Mouse (Mus musculus) MEL-GATA-1-ER (cell line): ENCODE measurements around the gene Bcdin3d.

ENCODE experiments used
- DNase-seq: peaks from one replicate; pipeline ENCODE4 v3.0.0-alpha.2; 2012; ENCODE audit warnings: low read depth; ENCODE audit errors: extremely low read depth

Gene Bcdin3d

GRCm38 (mm10) chr15:99474576-99474926, at the start of gene Bcdin3d:
Bcdin3d (minus strand) TSS chr15:99474730.
- peak; percentile 69 for DNase-seq

- DNase-seq: peak; percentile 69
These were observed 45.8 kb upstream of the Bcdin3d start for GRCm38 (mm10) chr15:99520306-99520705.

GRCm38 (mm10) chr15:99519626-99520025, 45.1 kb upstream of the Bcdin3d start:
- DNase-seq: no peak

GRCm38 (mm10) chr15:99517715-99518114, 43.2 kb upstream of the Bcdin3d start:
- no peak for DNase-seq

DNA sequence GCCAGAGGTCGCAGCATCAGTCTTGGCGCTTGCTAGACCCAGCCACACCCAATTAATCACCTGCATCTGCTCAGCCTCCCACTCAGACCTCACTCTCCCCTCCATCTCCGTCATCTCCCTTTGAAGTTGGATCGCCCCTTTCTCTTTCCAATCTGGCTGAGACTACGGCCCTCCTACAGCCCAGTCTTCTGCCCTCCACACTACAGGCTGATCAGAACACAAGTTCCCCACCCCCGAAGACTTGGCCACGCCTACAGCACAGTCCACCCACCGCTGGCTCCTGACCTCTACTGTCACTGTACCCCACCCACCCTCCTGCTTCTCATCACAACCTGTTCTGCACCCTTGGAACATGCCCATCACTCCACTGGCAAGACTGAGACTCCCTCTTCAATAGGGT, 42.2 kb upstream of the Bcdin3d start:
- DNase-seq: no peak

GRCm38 (mm10) chr15:99511797-99512525, 37.4 kb upstream of the Bcdin3d start:
- no peak for DNase-seq

GRCm38 (mm10) chr15:99510621-99511020, 36.1 kb upstream of the Bcdin3d start:
- DNase-seq: no peak

- DNase-seq: no peak
These were observed 35.3 kb upstream of the Bcdin3d start for GRCm38 (mm10) chr15:99509840-99510239.

DNA sequence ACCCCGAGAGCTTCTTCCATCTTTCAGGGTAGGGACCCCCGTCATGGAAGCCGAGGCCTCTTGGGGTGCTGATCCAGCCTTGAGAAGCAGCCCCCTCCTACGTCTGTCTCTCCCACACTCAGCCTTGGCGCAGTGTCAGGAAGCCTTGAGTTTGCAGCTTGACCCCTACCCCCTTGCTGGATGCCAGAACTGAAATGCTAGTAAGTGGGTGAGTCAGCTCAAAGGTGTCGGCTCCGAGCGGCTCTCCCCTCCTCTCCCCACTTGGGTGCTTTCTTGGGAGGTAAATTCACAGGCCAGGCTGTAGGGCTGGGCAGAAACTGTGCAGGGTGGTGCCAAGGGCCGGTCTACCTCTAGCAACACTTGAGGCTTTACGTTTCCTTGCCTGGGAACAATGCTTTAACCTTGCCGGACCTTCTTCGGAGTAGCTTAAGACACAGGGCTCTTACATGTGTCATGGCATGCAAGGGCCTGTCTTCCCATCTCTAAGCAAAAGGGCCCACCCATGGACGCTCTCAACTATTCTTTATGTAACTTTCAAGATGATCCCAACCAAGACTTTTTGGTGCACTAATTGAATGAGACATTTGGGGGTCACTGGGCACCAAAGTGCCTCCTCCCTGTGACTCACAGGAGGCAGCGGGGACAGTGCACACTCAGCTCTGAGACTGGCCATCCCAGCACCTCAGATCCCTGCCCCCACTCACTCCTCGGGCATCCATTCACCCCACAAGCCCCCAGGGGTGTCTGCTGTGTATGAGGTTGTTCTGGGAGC, 31.0 kb upstream of the Bcdin3d start:
- DNase-seq: no peak

DNA sequence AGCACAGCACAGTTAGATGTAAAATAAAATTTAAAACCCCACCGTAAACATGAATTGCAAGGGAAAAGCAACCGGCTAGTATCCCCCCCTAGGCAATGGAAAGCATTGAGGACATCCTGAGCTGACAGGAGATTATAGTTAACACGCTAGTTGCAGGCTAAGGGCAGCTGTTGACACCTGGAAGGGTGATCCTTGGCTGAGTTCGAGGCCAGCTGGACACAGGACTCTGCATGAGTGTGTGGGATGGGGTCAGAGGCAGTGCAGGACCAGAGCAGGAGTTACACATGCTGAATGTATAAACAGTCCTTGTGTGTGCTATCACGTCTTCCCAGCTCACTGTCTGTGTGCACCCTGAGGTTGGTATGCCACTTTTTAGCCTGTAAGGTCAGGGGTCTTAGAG, 28.7 kb upstream of the Bcdin3d start:
- no peak for DNase-seq

- DNase-seq: no peak
These were observed 27.8 kb upstream of the Bcdin3d start for GRCm38 (mm10) chr15:99502311-99502831.

DNA sequence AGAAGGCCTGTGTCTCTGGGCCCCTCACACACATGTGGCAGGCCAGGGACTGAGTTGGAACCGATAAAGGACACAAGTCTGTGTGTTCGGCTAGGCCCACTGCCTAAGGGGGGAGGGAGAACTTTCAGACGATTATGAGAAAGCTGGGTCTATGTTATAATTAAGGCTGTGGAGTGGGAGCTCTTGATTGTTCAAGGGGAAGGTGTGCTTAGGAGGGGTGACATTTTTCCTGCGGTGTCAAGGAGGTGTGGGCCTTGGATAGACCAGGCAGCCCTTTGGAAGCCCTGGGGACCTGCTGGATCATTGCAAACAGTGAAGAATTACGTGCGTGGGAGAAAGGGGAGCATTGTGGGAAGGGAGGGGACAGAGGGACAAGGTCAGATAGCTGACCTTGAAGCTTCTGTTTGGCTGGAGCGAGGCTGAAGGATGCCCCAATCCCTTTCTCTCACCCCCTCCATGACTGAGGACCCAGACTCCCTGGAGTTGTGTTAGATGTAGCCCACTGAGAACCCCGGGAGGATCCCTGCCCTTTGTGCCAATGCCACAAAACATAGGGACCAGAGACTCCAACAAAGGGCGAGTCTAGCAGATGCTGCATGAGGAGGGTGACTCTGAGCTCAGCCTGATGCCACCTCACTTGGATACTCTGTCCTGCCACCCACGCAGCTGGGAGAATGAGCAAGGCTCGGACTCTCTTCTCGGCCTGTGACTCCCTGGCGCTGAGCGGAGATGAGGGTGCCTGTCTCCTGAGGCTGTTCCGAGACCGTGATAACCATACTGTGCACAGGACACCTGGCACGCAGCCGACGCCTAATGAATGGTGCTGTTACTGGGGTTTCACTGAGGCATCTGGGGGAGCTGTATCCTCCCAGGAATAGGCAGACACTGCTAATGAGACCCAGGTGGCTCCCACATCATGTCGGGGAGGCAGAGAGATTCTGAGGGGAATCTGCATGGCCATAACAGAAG, 27.0 kb upstream of the Bcdin3d start:
- DNase-seq: no peak

- no peak for DNase-seq
These were observed 25.8 kb upstream of the Bcdin3d start for GRCm38 (mm10) chr15:99500320-99500719.

DNA sequence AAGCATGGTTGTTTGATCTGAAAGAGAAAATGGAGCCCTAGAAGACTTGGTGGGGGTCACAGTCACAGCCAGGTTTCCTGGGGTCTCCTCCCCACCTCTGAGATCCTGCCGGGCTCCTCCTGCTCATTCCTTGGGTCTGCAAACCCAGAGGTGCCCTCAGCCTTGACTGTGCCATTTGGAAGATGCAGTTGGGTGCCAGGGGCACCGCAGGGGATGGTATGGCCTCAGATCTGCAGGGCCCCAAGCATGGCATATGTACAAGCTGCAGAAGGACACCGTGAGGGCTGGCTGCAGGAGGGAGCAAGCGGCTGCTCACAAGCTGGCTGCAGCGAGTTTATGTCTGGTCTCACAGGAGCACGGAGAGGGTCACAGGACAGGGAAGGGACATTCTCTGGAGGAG, 25.2 kb upstream of the Bcdin3d start:
- no peak for DNase-seq

- no peak for DNase-seq
These were observed 24.3 kb upstream of the Bcdin3d start for GRCm38 (mm10) chr15:99498781-99499180.

DNA sequence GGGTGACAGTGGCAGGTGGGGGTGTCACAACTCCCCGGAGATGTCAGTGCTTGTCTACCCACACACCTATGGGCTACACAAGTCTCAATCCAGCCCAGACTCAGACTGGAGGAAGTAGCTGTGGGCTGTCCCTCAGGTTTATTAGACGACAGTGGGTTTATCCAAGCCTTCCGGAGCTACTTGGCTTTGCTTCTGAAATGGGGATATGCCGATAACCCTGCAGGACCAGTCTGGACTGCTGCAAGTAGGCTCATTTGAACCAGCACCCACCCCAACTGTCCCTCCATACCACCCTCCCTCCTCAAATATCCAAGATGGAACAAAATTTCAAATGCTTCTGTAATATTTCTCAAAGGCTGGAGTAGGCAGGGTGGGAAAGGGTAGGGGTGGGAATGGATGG, 23.8 kb upstream of the Bcdin3d start:
- DNase-seq: no peak

GRCm38 (mm10) chr15:99497527-99498242, 23.2 kb upstream of the Bcdin3d start:
- peak; percentile 81 for DNase-seq

- peak; percentile 73 for DNase-seq
These were observed 22.5 kb upstream of the Bcdin3d start for GRCm38 (mm10) chr15:99497061-99497460.

DNA sequence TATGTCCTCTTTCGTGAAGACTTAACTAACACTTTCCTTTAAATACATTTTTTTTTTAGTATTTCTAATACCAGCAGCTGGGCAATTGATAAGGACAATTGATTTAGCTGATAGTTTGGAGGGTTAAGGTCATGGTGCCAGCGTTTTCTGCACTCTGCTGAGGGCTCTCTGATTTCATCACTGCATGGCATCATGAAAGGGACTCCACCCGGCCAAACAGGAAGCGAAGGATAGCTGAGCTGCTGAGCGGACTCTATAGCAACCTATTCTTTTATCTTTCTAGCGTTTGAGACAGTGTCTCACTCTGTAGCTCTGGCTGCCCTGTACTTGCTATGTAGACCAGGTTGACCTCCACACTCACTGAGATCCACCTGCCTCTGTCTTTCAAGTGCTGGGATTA, 10.2 kb upstream of the Bcdin3d start:
- DNase-seq: no peak

- no peak for DNase-seq
These were observed 1.3 kb upstream of the Bcdin3d start for GRCm38 (mm10) chr15:99475814-99476213.
